Mouse (Mus musculus) ES-E14 (cell line): ENCODE results near the gene Tsc22d1. TPM values are rescaled to one million over a fixed set of nuclear protein-coding genes. Genes with fewer than 3 reads are reported as not detected.

ENCODE experiments used
- DNase-seq: peaks from one replicate; pipeline ENCODE4 v3.0.0-alpha.2; 2013; ENCODE audit warnings: low read depth, low spot score
- H3K27ac ChIP-seq: 2 replicates; pipeline ENCODE4 v1.5.1; 2012; ENCODE audit warnings: low read depth, mild to moderate bottlenecking, low read length, moderate library complexity, mixed read lengths; ENCODE audit not compliant: poor library complexity, insufficient read depth, severe bottlenecking
- H3K36me3 ChIP-seq: 2 replicates; pipeline ENCODE4 v1.6.1; 2012; ENCODE audit warnings: mild to moderate bottlenecking, low read length, moderate library complexity, mixed read lengths; ENCODE audit not compliant: control insufficient read depth, poor library complexity, insufficient read depth, severe bottlenecking
- H3K4me1 ChIP-seq, 2 experiments: fragments of 150-350 bp in 1 of 2; sonication (generic) in 1 of 2; 2 replicates each; pipeline ENCODE4 v1.6.1; 2012; ENCODE audit warnings: low read length in 2 of 2, mild to moderate bottlenecking in 1 of 2, mixed read lengths in 1 of 2; ENCODE audit not compliant: control insufficient read depth in 2 of 2, insufficient read depth in 2 of 2, poor library complexity in 1 of 2
- H3K4me3 ChIP-seq, 2 experiments: fragments of 150-350 bp in 1 of 2; sonication (generic) in 1 of 2; 2 replicates each; pipeline ENCODE4 v1.5.1; 2012; ENCODE audit warnings: low read length in 2 of 2, low read depth in 1 of 2, mild to moderate bottlenecking in 1 of 2, mixed read lengths in 1 of 2; ENCODE audit not compliant: insufficient read depth in 1 of 2, poor library complexity in 1 of 2, severe bottlenecking in 1 of 2
- H3K9ac ChIP-seq: 2 replicates; pipeline ENCODE4 v1.6.1; 2012; ENCODE audit warnings: low read depth, mild to moderate bottlenecking, low read length, mixed read lengths; ENCODE audit not compliant: poor library complexity, insufficient read depth, severe bottlenecking
- H3K9me3 ChIP-seq: fragments of 150-350 bp; sonication (generic); 2 replicates; pipeline ENCODE4 v1.6.1; 2012; ENCODE audit warnings: low read depth, mild to moderate bottlenecking, low read length; ENCODE audit not compliant: control insufficient read depth, insufficient read depth
- CHD2 ChIP-seq: IDR thresholded peaks from 2 replicates; pipeline ENCODE4 v1.6.1; 2014; ENCODE audit warnings: mild to moderate bottlenecking, low read depth, low read length, inconsistent platforms
- HCFC1 ChIP-seq: IDR thresholded peaks from 2 replicates; pipeline ENCODE4 v1.6.1; 2012; ENCODE audit warnings: low read length, inconsistent platforms, borderline replicate concordance; ENCODE audit not compliant: insufficient read depth
- MAFK ChIP-seq: IDR thresholded peaks from 2 replicates; pipeline ENCODE4 v1.6.1; 2014; ENCODE audit warnings: mild to moderate bottlenecking, low read depth, low read length, inconsistent platforms; ENCODE audit not compliant: insufficient read depth
- ZC3H11A ChIP-seq: IDR thresholded peaks from 2 replicates; pipeline ENCODE4 v1.6.1; 2012; ENCODE audit warnings: low read depth, mild to moderate bottlenecking, inconsistent platforms, low read length, borderline replicate concordance
- ZNF384 ChIP-seq: IDR thresholded peaks from 2 replicates; pipeline ENCODE4 v1.6.1; 2012; ENCODE audit warnings: low read depth, low read length, inconsistent platforms
- in situ Hi-C, 2 experiments: fragments of 600-800 bp; cut with MboI; formaldehyde crosslinking; loops; one replicate each; pipeline ENCODE4 v1.15.1; 2025; ENCODE audit warnings: low sequenced_read_pairs in 2 of 2, inconsistent platforms in 1 of 2; ENCODE audit not compliant: unreplicated experiment in 2 of 2
- total RNA-seq: library from RNA; depleted of rRNA; stranded (reverse); fragments of 300-350 nt; gene quantifications from 2 replicates; pipeline ENCODE4 v1.2.3, GENCODE M21; 2012

The Tsc22d1 gene
- total RNA-seq, 1 experiment: 129 TPM

DNA sequence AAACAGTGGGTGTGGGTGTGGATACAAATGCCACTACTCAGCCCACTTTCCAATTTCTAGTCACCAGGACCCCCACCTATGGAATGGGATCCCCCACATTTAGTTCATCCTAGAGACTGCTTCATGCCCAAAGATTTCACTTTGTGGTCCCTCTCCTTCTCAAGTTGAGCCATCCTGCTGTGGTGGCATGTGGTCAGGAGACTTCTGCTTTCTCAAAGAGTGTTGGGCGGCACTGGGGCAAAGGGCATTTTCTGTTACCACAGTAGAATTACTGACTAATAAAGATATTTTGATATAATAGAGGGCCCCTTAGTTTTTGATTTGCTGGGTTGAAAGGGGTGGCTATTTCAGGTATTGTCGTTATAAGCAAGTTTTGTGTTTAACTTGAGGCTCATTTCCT, 14.1 kb downstream of the Tsc22d1 start:
- DNase-seq: no peak
- no peak overlapping the region for H3K4me3 ChIP-seq
- no peak overlapping the region for H3K9ac ChIP-seq
- in situ Hi-C loops: loop anchor here in 1 of 2 experiments (25.0 kb wide), 1 partner anchor 567 kb away; no protein-coding TSS in a partner anchor
- H3K9me3 ChIP-seq: no peaks in the 10 kb centered on the region
- no peak for TF ChIP-seq ZNF384
- TF ChIP-seq HCFC1: no peak
- TF ChIP-seq ZC3H11A: no peak
- TF ChIP-seq MAFK: no peak
- TF ChIP-seq CHD2: no peak
- peaks cover 5 to 6% of the 10 kb centered on the region in 2 experiments for H3K4me1 ChIP-seq
- peaks cover 4% of the 10 kb centered on the region for H3K36me3 ChIP-seq
- H3K27ac ChIP-seq: no peak overlapping the region

DNA sequence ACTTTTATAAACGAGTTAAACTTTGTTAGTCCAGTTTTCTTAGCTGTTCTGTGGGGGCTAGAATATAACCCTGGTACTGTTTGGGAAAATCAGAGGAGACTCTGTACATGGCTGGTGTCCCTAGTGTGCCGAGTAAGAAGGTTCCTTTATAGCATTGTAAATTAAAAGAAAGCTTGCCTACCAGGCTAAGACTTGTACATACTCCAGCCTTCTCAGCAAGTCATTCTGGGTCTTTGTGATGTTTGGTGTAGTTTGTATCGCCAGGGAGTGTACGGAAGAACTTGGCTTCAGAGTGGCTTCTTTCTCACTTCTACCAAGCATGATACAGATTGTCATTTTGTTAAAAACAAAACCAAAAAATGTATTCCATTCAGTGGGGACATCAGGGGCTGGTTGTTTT, 17.2 kb downstream of the Tsc22d1 start:
- no peak overlapping the region for H3K27ac ChIP-seq
- no peak for DNase-seq
- H3K4me1 ChIP-seq: no peaks in the 10 kb centered on the region; a peak in 1 of 4 replicates
- no peak for TF ChIP-seq CHD2
- no peak for TF ChIP-seq ZNF384
- no peak for TF ChIP-seq HCFC1
- TF ChIP-seq MAFK: no peak
- no peak for TF ChIP-seq ZC3H11A
- H3K4me3 ChIP-seq: no peak overlapping the region
- in situ Hi-C loops: loop anchor here in 1 of 2 experiments (25.0 kb wide), 1 partner anchor 570 kb away; no protein-coding TSS in a partner anchor
- H3K9me3 ChIP-seq: no peaks in the 10 kb centered on the region
- H3K9ac ChIP-seq: no peak overlapping the region
- peaks cover 2% of the 10 kb centered on the region for H3K36me3 ChIP-seq

DNA sequence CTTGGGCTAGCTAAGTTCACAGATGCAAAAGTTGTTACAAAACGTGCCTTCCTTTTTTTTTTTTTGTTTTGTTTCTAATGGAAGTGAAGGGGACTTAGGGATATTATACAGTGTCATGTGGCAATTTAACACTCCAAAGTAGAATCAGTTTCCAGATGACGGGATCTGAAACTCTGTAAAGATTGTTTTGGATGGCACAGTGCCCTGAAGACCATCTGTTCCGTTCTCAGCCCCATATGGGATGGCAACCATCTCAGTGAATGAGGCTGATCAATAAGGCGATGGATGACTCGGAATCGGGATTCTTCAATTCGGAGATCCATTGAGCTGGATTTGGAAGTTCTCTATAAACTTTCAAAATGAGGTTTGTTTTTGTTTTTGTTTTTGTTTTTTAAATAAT, 17.6 kb downstream of the Tsc22d1 start:
- in situ Hi-C loops: loop anchor here in 1 of 2 experiments (25.0 kb wide), 1 partner anchor 570 kb away; no protein-coding TSS in a partner anchor
- Histone ChIP-seq H3K9ac (no peak overlapping the region), H3K9me3 (no peaks in the 10 kb centered on the region), H3K4me3 (no peak overlapping the region), H3K4me1 (no peaks in the 10 kb centered on the region; a peak in 1 of 4 replicates), H3K27ac (no peak overlapping the region), H3K36me3 (peaks cover 2% of the 10 kb centered on the region)
- no peak for DNase-seq
- TF ChIP-seq ZC3H11A: no peak
- TF ChIP-seq MAFK: no peak
- no peak for TF ChIP-seq HCFC1
- no peak for TF ChIP-seq CHD2
- TF ChIP-seq ZNF384: no peak

DNA sequence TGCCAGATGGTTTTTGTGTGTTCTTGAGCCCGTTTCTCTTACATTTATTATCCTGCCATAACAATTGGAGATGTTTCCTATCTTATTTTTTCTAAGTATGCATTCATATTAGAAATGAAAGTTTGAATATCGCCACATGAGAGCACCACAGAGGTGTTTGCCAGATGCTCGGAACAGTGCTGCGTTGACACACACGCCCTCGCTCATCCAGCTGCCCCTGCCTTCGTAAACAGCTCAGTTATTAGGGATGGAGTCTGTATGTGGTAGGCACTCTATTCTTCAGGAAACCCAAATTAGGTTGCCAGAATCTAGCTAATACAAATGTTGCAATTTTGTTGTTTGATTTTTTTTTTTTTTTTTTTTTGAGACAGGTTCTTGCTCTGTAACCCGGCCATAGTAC, 18.1 kb downstream of the Tsc22d1 start:
- H3K4me1 ChIP-seq: peaks cover 0 to 2% of the 10 kb centered on the region in 2 experiments; a peak in 1 of 4 replicates
- in situ Hi-C loops: loop anchor here in 1 of 2 experiments (25.0 kb wide), 1 partner anchor 571 kb away; no protein-coding TSS in a partner anchor
- H3K4me3 ChIP-seq: no peak overlapping the region

More for the DNA sequence above, 18.1 kb downstream of the Tsc22d1 start:
- Histone ChIP-seq H3K9ac (no peak overlapping the region), H3K9me3 (no peaks in the 10 kb centered on the region), H3K27ac (no peak overlapping the region), H3K36me3 (peaks cover 2% of the 10 kb centered on the region)
- no peak for TF ChIP-seq CHD2
- no peak for TF ChIP-seq ZC3H11A
- TF ChIP-seq MAFK: no peak
- DNase-seq: no peak
